Mouse (Mus musculus) heart, postnatal 4 days (tissue): ENCODE measurements around the gene Hadh. TPM values are rescaled to one million over a fixed set of nuclear protein-coding genes. Genes with fewer than 3 reads are reported as not detected.
A peak's percentile ranks its signal among the peaks of the same experiment; 100 is the strongest.

Source experiments
- DNase-seq: peaks from one replicate; pipeline ENCODE4 v3.0.0; 2021
- total RNA-seq, 2 experiments: library from RNA; stranded (reverse); gene quantifications; 2 replicates each; pipeline ENCODE4 v1.2.3; 2021

Hadh gene
- total RNA-seq, 2 experiments from 2014 or later = 416 to 432 TPM

DNA sequence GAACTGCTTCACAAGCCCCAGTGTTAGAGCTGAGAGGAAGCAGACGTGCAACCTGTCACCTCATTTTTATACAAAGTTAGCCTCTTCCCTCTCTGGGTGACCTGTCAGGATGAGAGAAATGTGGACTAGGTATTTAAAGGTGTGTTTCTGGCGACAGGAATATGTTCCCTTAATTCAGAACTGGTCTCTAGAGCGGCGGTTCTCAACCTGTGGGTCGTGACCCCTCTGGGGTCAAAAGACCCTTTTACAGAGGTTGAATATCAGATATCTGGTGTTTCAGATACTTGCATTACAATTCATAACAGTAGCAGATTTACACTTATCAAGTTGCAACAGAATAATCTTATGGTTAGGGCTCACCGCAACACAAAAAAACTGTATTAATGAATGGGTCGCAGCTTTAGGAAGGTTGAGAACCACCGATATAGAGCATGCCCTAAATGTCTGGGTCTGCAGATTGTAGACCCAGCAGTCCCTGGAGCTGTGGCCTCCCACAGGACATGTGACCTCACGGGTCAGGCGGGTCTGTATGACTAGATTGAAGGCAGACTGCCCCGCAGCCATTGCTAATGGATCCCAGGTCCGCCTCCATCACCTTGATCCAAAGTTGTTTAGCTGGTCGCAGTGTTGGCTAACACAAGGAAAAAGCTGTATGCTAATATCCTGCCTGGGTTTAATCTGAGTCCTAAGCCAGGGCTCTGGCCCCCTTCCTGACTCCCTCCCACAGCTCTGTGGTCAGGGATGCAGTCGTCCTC lies 53.1 kb downstream of the Hadh start:
- DNase-seq = no peak

DNA sequence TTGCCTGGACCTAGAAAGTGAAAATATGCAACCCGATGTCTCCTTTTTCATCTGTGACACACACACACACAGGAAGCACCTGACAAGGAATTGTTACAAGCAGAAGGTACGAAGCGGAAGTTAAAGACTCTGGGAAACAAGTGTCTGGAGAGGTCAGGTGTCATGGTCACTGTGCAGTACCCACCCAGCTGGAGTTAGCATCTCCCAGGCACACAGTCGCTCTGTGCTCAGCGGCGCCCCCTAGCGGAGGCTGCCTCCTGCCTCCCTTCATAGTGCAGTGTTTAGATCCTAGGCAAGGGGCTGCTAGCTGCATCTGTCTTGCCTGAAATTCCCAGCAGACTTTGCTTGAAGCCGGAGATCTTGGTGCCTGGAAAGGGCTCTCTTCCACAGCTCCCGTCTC lies 57.1 kb downstream of the Hadh start:
- DNase-seq = peak; percentile 55

DNA sequence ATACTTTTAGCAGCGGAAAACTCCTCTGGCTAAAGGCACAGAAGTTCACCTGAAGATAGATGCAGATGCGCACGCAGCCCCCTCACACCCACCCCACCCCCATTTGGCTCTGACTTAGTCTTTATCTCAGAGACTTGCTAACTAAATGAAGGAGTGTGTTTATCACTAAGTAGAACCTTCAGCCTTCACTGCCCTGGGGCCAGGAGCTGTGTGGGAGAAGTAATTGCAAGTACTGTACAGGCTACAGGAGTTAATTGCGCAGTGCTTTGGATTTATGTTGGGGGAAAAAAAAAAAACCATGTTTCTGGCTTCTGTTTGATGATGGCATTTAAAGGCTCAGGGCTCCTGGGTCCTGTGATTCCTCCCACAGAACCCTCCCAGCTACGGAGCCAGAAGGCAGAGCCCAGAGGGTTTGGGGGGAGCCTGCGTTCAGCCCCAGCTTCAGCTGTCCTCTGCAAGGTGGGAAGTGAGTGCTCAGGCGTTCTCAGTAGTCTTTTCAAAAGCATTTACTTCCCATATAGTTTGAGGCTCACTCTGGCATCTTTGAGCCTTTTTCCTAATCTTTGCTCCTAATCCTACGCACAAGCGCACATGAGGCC lies 57.7 kb downstream of the Hadh start:
- no peak for DNase-seq

DNA sequence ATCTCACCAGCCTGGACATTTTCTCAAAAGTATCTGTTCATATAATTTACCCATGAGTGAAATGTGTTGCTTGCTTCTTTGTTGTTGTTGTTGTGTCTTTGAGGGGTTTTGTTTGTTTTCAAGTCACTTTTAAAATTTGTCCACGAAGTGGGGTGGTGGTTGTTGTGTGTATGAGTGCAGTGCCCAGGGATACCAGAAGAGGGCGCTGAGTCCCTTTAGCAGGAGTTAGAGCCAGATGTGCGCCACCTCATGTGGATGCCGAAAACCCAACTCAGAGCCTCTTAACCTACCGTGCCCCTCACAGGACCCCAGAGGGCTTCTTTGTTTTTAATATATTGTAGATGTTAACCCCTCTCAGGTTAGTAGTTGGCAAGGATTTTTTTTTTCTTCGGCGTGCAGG lies 59.7 kb downstream of the Hadh start:
- DNase-seq = no peak

DNA sequence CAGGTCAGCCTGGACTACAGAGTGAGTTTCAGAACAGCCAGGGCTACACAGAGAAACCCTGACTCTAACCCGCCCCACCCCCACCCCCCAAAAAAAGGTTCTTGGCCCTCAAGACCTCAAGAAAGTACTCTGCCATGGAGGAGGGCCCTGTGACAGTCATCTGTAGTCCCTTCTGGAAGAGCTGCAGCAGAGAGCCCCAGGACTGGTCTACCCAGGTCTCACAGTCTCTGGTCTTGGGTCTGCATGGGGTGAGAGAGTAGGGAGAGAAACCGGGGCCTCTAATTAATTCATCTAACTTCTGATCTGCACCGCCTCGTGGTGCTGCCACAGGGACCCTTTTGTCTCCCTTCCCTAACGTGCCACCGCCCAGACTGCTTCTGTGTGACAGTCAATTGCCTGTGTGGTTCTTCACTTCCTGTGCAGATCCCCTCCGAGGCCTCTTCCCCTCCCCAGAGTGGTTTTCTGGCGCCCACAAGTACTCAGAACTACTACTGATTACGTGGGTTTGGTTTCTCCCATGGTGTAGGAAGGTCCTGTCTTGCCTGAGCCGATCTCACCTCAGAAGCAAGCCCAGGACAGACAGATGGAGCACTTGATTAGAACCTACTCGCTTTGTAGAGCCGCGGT lies 63.5 kb downstream of the Hadh start:
- no peak for DNase-seq

DNA sequence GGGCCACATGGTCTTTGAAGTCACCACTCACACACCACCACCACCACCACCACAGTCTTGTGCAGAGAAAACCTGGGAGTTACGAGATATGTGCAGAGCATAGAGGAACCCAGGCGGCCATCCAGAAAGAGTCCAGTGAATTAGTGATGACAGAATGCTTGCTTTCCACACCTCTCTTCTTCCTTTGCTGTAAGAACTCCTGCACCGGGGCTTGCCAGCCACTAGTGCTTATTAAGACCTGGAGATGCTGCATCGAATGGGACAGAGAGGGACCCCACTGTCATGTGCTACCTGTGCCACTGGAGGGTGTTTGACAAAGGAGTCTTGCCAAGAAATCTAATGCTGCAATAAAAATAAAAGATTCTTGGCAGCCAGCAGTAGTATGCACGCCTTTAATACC lies 64.1 kb downstream of the Hadh start:
- no peak for DNase-seq

DNA sequence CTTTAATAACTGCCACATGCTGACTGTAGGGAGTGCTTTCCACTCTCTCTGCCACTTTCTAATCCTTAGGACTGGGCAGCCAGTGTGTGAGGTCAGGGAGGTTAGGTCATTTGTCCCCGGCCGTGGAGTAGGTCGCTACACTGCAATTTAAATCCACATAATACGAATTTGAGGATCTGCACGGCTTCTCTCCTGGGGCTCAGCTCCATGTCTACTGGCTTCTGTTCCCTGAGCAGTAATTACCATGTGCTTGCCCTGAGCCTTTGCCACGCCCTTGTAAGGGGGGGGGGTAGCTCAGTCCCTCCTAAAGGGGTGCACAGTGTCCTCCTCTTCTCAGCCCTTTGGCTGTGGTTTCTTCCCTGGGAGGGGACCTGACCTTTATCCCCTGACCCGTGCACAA lies 69.6 kb downstream of the Hadh start:
- DNase-seq = no peak

DNA sequence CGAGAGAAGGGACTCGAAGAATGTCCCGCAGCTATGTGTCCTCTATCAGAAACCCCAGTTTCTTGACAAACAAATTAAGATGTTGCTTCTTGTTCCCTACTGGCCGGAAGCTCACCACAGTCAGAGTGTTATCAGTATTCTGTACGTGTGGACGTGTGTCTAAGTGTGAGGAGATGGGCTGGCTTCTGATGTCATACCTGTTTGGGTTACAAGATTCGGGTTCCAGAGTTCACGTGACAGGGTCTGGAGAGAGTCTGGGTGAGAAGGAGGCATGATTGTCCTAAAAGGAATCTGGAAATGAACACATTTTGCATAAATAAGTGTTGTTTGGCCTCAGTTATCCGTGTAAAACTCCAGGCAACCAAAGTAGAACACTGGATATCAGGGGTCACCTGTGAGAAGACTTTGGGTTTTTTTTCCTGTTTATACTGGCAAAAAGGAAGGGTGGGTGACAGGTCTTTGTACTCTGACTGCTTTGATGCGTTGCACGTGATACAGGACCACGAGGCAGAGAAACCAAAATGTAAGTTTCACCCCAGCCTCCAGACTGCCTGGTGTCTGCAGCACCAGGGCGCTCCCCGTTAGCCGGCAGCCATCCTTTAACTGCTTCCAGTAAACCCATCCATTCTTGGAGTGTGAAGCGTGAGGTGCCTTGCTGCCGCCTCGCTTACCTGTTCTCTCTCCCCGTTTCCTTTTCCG lies 72.2 kb downstream of the Hadh start:
- no peak for DNase-seq

DNA sequence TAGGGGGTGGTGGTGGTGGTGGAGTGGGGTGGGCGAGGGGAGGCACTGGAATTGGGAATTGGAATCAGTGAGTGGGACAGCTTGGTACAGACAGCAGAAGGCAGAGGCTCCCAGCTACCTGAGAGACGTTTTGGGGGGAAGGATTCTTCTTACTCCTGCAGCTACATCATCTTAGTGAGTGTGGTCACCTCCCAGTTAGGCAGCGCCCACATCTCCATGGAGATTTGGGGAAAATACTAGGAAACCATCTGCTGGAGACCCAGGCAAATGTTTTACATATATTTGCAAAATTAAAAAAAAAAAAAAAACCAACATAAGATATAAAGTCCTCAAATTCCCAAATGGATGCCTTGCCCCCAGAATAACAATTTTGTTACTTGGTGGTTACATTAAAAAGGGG lies 72.9 kb downstream of the Hadh start:
- no peak for DNase-seq

DNA sequence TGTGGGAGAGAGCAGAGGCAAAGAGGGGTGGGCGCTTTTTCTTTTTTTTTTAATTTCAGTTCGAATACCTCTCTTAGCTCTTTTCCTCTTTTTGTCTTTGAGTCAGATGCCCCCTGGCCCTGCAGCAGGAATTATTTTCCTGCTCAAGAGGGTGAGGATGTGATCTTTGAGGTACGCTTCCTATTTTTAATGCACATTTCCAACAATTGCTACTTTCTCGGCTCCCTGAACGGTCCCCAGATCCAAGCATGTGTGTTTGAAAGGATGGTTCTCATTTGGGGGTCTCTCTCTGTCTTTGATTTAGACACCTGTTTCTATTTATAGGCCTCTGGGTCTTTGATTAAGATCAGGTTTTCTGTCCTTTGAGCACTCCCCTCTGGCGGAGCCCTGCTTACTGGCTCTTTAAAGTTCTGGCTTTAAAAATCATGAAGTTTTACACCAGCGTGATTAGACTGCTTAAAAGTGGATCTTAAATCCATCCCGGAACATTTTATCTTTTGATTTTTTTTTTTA lies 75.3 kb downstream of the Hadh start:
- no peak for DNase-seq

DNA sequence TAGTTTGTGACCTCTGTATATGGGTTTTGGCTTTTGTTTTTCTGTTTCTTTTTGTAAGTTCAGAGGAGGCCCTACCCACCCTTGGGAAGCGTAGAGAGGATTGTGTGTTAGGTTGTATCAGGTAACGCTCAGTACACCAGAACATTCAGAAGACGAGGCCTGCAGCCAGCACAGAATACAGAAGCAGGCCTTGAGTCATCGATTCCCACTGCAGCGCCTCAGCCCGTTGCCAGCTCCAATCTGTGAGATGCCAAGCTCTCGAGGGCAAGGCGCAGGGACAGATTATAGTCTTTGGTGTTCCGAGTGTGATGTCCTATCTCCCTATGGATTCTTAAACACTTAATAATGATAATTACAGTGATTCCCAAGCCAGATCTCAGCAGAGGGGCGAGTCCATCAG lies 75.9 kb downstream of the Hadh start:
- no peak for DNase-seq

DNA sequence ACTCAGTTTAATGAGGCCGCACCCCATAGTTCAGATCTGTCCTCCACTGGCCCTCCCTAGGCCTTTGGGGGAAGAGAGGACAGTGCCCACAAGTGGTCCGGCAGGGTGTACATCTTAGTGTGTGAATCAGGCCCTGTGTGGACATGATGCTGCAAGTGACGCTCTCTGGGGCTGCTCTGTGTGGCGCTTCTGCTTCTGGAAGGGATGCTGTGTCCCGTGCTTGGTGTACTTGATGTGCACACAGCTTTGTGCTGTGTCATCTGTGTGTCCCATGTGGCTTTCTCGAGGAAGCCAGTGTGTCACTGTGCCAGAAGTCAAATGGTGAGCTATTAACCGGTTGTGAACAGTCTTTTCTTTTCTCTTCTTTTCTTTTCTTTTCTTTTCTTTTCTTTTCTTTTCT lies 80.4 kb downstream of the Hadh start:
- no peak for DNase-seq

DNA sequence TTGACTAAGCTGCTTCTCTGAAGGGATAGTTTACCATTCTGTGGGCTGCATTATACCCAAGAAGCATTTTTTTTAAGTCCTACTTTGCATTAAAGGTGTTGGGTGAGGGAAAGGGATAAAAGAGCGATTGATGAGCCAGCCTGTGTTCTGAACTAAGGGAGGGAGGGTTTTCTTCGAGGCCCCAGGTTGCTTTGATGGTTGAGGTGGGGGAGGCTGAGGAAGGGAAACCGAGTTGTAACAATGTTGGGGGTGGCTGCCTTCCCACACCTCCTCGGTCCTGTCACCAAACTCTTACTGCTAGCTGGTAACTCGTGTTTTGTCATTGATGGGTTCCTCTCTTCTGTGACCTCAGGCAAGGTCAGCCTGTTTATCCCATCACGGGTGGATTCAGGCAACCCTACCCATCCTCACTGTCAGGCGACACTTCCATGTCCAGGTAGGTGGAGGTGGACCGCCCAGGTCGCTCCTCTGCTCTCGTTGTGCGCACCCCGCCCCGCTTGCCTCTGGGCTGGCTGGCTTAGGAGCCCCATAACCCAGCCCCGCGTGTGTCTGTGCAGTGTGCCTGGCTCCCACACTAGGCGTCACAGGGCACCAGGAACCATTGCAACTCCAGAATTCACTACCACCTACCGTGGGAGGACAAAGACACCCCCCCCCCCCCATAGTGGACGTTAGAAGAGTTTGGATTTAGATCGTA lies 81.1 kb downstream of the Hadh start:
- DNase-seq = no peak

DNA sequence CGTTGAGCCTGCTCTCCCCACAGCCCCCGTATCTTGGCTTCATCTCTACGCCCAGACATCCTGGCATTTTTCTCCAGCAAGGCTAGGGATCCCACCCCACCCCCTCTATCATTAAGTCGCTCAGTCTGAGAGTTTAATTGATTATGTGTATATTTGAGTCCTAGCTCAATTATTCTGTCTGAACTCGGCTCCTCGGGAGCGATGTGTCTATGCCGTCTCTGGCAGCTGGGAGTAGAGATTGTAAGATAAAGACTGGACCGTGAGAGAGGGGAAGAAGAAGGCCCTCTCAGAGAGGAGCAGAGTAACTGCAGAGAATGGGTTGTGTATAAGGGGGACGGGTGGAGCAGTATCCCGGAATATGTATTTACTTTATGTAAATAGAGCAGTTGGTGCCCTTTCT lies 81.7 kb downstream of the Hadh start:
- no peak for DNase-seq

DNA sequence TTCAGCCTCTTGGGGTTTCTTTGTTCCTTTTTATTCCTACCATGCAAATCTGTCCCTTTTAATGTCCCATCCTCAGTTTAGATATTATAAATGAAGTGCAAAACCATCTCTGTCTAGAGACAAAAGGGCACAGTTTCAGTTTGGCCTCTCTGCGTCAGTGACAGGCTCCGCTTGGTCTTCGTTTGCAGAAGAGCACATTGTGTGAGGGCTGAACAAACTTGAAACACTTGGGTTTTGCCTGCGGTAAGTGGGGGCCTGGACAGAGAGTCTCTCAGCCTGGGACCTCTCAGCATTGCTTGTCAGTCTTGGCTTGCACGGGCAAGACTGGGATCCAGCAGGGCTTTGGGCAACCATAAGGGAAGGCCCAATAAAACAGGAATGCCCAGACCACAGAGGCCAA lies 85.7 kb downstream of the Hadh start:
- no peak for DNase-seq

Other genes with a start within 250 kb of the Hadh start
- 1 to 10 TPM in 1 of 2 experiments, under 1 TPM in 1; 0.67 to 1.1 TPM for gene Lef1, start 161.6 kb downstream of the Hadh start, total RNA-seq
- gene Cyp2u1, start 31.1 kb upstream of the Hadh start, total RNA-seq = 10 to 100 TPM; 23.9 to 25.0 TPM
- 1 to 10 TPM; 6.3 to 6.9 TPM for gene Sgms2, start 219.3 kb upstream of the Hadh start, total RNA-seq